Mouse (Mus musculus): ENCODE data around the gene Pex13. TPM values are rescaled to one million over a fixed set of nuclear protein-coding genes. Genes with fewer than 3 reads are reported as not detected.

The Pex13 gene
- polyA plus RNA-seq, 1 experiment from 2014 or later: 32.7 TPM

Other genes with a start within 250 kb of the Pex13 start
- 18.4 and 19.7 TPM in 2 replicates for gene Ahsa2, start 167.9 kb downstream of the Pex13 start, polyA plus RNA-seq (2015; fragmentation: Nextera tagmentation; extraction: Ambion mirVana)
- 0.28 TPM in 1 of 2 replicates, not detected in the other for gene 1700093K21Rik, start 144.8 kb downstream of the Pex13 start, polyA plus RNA-seq (2015; fragmentation: Nextera tagmentation; extraction: Ambion mirVana)
- 14.5 and 15.8 TPM in 2 replicates for gene 0610010F05Rik, start 32.3 kb downstream of the Pex13 start, polyA plus RNA-seq (2015; fragmentation: Nextera tagmentation; extraction: Ambion mirVana)
- gene Pus10, start 285 bp downstream of the Pex13 start, polyA plus RNA-seq (2015; fragmentation: Nextera tagmentation; extraction: Ambion mirVana): 11.1 and 12.3 TPM in 2 replicates
- gene Rel, start 105.0 kb upstream of the Pex13 start, polyA plus RNA-seq (2015; fragmentation: Nextera tagmentation; extraction: Ambion mirVana): 0.77 and 0.78 TPM in 2 replicates
- 4.4 and 4.7 TPM in 2 replicates for gene Papolg, start 229.3 kb upstream of the Pex13 start, polyA plus RNA-seq (2015; fragmentation: Nextera tagmentation; extraction: Ambion mirVana)

Measured in stomach, postnatal 0 days (tissue).